Mouse (Mus musculus): Measurements from ENCODE around the gene Xpot.

The Xpot gene

GRCm38 (mm10) chr10:121576372-121576771, 49.8 kb downstream of the Xpot start:
- DNase-seq (ENCODE audit: low spot score in 2 of 2) = peak in 1 of 2 experiments; percentile 18

GRCm38 (mm10) chr10:121571511-121572147, 54.5 kb downstream of the Xpot start:
- no peak for DNase-seq (ENCODE audit: low spot score in 2 of 2)

GRCm38 (mm10) chr10:121571031-121571430, 55.1 kb downstream of the Xpot start:
- no peak for DNase-seq (ENCODE audit: low spot score in 2 of 2)

GRCm38 (mm10) chr10:121569796-121570195, 56.3 kb downstream of the Xpot start:
- no peak for DNase-seq (ENCODE audit: low spot score in 2 of 2)

GRCm38 (mm10) chr10:121569001-121569589, 57.0 kb downstream of the Xpot start:
- no peak for DNase-seq (ENCODE audit: low spot score in 2 of 2)

GRCm38 (mm10) chr10:121568534-121568933, 57.6 kb downstream of the Xpot start:
- DNase-seq (ENCODE audit: low spot score in 2 of 2) = no peak

GRCm38 (mm10) chr10:121568026-121568425, 58.1 kb downstream of the Xpot start:
- DNase-seq (ENCODE audit: low spot score in 2 of 2) = no peak

- peak in 1 of 2 experiments; percentile 16 for DNase-seq (ENCODE audit: low spot score in 2 of 2)
Observed at GRCm38 (mm10) chr10:121564447-121564846, 61.7 kb downstream of the Xpot start.

GRCm38 (mm10) chr10:121558231-121558630, 67.9 kb downstream of the Xpot start:
- no peak for DNase-seq (ENCODE audit: low spot score in 2 of 2)

GRCm38 (mm10) chr10:121556263-121556662, 69.9 kb downstream of the Xpot start:
- DNase-seq (ENCODE audit: low spot score in 2 of 2) = no peak

- no peak for DNase-seq (ENCODE audit: low spot score in 2 of 2)
Observed at GRCm38 (mm10) chr10:121550334-121550733, 75.8 kb downstream of the Xpot start.

GRCm38 (mm10) chr10:121549670-121550069, 76.5 kb downstream of the Xpot start:
- no peak for DNase-seq (ENCODE audit: low spot score in 2 of 2)

GRCm38 (mm10) chr10:121547162-121547561, 79.0 kb downstream of the Xpot start:
- DNase-seq (ENCODE audit: low spot score in 2 of 2) = no peak

- DNase-seq (ENCODE audit: low spot score in 2 of 2) = no peak
Observed at GRCm38 (mm10) chr10:121543577-121543976, 82.6 kb downstream of the Xpot start.

GRCm38 (mm10) chr10:121542156-121542555, 84.0 kb downstream of the Xpot start:
- no peak for DNase-seq (ENCODE audit: low spot score in 2 of 2)
